Mouse (Mus musculus) layer of hippocampus, adult 8-10 months (tissue): ENCODE results near the gene Lrrc15. TPM values are rescaled to one million over a fixed set of nuclear protein-coding genes. Genes with fewer than 3 reads are reported as not detected.
A peak's percentile ranks its signal among the peaks of the same experiment; 100 is the strongest.

Experiments used
- DNase-seq, 2 experiments: peaks; one replicate each; pipeline ENCODE4 v3.0.0; 2022; ENCODE audit warnings: low spot score in 2 of 2
- total RNA-seq, 4 experiments: library from RNA; stranded (reverse); gene quantifications; 2 replicates each; pipeline ENCODE4 v1.2.4; 2022

Lrrc15 gene
- total RNA-seq, 4 experiments from 2014 or later: 0.08 to 0.11 TPM; not detected in 2

DNA sequence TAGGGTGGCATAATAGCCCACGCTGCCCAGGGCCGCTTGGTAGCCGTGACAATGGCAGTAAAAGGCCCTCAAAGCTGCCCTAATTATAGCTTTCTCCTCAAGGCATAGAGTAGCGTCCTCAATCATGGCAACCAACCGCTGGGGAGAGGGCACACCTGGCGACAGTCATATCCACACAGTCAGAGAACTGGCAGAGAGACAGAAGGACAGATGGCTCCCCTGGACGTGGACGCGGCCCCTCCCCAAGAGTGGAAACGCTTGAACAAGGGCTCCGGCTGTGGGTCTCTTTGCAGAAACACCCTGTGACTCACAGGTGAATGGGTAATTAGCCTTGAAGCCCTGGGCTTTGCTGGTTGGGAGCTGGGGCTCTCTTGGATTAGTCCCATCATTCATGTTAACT lies 4.7 kb downstream of the Lrrc15 start:
- DNase-seq: no peak

DNA sequence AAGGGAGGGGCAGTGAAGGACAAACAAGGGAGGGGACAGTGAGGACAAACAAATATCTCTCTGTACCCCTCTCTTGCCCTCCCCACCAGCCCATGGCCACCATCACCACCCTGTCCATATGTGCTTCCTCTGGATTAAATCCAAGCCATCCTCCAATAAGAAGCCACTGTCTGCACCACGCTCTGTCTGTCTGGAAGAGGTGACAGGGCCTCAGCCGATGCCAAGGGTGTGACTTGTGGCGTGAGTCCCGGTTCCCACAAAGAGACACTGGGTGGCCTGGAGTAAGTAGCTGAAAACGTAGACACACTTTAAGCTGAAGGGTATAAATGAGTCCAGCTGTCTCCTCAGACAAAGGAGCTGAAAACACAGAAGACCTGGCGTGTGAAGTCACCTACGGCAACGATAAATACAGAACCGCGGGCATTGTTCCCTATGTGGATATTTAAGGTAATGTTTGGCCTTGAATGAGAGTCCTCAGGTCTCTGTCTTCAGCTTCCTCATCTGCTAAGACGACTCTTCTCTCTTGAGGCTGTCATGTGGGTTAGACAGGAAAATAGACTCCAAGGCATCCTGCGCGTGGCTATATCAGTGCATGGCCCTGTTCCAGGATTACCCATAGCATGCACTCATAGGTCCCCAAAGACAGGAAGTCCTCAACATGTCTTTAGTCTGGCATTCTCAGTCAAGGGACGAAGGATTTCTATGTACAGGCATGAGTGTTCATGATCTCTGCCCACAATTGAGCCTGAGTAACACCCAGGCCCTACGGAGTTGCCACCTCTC lies 7.3 kb downstream of the Lrrc15 start:
- no peak for DNase-seq

DNA sequence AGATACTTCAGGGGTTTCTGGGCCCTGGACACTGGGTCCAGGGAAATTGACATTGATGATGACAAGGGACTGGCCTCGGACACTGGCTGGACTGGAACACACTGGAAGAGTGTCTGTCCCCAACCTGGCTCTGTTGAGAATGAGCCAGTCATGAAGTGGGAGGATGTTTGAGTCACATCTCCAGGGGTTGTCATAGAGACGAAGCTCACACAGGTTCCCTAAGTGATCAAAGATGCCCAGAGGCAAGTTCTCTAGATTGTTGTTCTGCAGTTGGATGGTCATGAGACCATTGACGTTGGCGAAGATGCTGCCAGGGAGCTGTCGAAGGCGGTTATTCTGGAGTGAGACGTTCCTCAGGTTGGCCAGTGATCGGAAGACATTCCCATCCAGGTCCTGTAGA lies 10.0 kb downstream of the Lrrc15 start:
- DNase-seq: no peak

DNA sequence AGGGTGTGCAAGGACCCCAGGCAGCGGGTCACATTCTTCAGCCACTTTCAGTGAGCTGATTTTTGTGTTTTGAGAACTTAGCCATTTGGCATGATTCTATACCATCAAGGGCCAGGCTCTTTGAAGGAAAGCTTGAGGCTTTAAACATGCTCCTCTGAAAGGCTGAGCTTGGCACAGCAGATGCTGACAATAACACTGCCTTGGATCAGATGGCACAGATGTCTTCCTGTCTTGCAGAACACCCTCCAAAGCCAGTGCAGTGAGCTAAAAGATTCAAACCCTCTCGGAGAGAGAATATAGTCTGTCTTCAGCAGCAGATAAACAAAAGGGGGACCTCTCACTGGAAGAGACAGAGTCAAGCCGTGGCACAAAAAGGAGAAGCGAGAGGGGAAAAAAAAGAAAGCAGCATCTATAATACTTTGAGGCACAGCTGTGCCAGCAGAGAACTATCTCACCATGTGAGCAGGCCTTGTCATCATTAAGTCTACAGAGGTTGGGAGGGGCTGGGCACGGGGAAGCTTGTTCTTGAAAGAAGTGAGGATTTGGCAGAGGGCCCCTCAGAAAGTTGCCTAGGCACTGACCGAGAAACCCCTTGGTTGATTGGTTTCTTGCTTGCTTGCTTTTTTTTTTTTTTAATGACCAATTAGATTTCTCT lies 11.0 kb downstream of the Lrrc15 start:
- DNase-seq: peak; percentile 9 to 17

DNA sequence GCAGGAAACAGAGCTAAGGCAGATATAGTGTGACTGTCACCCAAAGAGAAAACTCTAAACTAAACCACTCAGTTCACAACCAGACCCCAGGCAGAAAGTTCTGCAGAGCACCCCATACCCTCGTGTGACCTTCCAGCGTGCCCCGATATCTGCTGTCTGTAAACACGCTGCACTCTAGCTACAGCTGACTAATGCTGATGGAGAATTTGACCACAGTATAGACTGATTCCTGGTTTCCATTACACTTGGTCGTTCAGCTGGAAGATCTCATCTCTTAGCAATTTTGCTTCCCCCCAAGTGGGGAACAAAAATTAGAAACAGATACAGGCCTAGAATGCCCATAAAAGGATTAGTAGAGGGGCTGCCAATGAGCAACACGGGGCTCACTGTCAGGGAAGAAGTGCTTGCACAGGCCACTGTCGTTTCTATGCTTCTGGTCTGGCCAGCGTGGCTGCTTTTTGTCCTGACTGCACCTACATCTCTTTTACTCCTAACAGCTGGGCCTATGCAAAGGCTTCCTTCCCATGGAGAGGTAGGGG lies 11.8 kb downstream of the Lrrc15 start:
- DNase-seq: no peak

DNA sequence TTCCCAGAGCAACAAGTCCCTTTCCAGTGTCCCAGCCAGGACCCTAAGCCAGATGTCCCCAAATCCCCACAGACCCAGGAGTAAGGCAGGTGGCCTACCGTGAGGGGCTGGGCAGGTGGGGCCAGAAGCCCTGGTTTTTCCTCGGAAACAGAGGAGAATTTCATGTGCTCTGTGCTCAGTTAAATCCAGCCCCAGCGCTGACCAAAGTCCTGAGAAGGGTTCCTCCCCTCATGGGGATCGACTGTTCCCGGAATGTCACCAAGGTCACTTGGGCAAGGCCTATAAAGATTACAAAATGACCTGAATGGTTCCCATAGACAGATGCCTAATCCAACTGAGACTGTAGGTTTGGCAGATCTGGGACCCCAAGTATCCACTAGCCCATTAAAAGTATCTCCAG lies 15.7 kb downstream of the Lrrc15 start, which contains the start of gene Cpn2:
Gene Cpn2 (minus strand): TSS at position 141 of the 400 bp plus-strand sequence.
- no peak for DNase-seq

DNA sequence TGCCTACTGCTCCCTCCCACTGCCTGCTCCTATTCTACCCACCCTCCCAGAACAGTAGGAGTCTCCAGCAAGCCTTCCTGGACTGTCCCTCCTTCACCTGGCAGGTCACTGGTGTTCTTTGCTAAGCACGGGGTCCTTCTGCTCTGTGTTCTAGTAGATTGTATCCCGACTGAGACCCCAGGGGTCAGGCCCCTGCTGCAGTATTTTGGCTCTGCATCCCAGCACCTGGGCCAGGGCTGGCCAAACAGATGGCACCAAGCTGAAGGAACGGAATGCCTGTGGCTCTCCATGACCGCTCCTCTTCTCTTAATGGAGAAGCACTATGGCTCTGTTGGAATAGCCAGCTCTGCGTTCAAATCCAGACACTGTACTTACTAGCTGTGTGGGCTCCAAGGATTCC lies 16.5 kb downstream of the Lrrc15 start:
- no peak for DNase-seq

DNA sequence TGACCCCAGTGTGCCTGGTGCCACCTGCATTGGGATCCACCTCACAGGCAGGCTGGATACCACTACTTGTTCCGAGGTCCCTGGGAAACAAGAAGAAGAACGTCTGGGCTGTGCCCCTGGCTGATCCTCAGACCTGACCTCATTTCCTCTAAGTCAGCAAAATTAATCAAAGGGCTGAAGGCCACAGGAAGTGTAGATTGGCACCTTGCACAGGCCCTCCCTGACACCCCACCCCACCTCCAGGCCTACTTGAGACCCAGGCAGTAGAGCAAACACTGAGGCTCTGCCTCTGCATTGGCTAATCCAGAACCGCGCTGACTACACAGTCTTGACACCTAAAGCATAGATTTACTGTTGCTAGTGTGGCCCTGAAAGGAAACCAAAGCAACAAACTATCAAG lies 17.4 kb downstream of the Lrrc15 start:
- no peak for DNase-seq

DNA sequence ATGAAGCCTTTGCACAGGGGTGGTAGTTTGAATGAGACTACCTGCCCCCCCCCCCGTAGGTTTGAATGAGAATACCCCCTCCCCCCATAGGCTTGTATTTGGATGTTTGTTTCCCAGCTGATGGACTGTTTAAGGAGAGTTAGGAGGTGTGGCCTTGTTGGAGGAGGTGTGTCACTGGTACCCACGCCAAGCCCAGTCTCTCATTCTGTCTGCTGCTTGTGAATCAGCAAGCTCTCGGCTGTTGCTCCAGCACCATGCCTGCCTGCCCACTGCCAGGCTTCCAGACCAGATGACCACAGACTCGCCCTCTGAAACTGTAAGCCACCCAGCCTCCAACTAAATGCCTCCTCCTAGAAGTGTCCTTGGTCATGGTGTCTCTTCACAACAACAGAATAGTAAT lies 19.9 kb downstream of the Lrrc15 start:
- DNase-seq: no peak

DNA sequence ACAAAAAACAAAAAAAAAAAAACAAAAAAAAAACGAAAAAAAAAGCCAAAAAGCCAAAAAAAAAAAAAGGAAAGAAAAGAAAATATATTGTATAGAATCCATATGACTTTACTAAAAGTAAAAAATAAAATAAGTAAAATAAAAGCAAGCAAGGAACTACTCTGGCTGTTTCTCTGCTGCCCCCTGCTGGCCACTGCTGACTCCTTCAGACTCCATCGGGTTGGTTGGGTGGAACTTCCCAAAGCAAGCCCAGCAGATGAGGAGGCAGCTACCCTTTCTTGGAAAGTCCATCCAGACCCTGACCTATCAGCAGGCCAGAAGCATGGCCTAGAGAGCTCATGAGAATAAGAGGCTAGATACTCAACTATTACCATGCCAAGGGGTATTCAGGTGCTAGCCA lies 20.4 kb downstream of the Lrrc15 start:
- peak in 1 of 2 experiments; percentile 66 for DNase-seq

DNA sequence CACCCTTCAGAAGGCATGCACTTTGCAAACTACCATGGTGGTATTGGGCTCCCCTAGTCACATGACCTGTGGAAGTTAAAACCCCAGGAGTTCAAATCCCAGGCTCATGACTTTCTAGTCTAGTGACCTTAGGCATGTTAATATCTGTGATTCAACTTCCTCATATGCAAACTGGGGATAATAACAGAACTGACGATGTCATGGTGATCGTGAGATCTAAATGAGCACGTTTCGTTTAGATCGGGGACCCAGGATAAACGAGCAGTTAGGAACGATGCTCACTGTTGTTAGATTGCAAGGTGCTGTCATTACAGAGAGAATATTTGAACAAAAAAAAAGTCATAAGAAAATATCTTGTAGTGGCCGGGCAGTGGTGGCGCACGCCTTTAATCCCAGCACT lies 20.9 kb downstream of the Lrrc15 start:
- no peak for DNase-seq

DNA sequence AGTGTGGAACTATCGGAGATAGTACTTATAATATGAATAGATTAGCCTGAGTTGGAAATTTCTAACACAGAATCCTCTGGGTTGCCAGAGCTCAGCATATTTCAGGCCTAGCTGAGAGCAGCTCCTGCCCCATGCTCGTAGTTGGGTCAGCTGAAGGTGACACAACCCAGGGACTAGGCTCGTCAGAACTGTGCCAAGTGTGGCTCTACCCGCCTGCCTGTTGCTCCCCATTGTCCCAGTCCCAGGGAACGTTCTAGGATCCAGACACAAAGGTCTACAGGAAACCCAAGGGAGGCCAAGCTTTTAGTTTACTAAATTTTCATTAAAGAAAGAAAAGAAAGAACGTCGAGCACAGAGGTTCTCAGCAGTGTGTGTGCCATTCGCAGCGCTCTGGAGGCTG lies 21.7 kb downstream of the Lrrc15 start:
- DNase-seq: no peak

DNA sequence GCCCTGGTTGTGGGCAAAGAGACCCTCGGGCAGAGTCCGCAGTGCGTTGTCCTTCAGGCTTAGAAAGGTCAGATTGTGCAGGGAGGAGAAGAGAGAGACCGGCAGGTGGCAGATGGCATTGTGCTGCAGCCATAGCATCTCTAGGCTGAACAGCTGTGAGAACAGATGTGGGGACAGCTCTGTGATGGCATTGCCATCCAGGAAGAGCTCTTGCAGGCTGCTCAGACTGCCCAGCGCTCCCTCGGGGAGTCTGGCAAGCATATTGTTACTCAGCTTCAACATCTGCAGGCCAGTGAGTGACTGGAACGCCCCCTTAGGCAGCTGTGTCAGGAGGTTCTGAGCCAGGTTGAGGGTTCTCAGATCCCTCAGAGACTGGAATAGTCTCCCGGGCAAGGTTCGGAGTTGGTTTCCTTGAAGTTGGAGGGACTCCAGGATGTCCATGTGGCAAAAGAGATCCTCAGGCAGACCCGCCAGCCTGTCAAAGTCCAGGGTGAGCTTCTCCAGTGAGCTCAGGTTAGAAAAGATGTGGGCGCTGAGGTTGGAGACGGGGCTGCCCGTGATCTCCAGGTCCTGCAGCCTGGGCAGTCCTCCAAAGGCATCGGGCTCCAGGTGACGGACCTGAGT lies 22.9 kb downstream of the Lrrc15 start:
- no peak for DNase-seq

DNA sequence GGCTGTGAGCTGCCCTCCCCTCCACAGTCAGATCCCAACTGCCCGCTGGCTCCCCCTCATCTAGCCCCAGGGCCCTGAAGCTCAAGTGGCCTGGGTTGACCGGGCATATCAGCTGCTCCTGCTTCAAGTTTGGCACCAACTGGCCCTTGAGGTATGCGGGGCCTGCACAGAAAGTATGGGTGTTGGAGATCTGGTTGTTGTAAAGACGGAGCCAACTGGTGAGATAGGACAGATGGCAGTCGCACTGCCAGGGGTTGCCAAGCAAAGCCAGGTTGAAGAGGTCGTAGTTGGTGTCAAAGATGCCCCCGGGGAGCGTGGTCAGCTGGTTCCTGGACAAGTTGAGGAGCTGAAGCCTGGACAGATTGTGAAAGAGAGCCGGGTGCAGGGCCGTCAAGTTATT lies 23.6 kb downstream of the Lrrc15 start:
- DNase-seq: no peak

DNA sequence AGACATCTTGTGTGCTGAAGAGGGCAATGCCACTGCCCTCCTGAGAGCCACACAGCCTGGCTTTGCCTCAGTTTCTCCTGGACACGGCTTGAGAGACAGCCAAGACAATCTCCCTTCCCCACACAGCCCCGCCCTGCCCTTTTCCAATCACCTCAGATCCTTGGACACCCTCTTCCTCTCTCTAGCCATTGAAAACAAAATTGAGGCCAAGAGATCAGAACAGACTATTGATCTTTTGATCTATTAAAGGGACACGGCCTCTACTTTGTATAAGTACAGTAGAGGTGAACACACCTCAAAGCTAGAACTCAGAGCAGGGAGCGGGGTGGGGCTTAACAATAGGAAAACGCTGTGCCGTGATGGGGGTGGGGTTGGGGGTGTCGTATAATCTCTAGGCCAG lies 24.6 kb downstream of the Lrrc15 start:
- no peak for DNase-seq

DNA sequence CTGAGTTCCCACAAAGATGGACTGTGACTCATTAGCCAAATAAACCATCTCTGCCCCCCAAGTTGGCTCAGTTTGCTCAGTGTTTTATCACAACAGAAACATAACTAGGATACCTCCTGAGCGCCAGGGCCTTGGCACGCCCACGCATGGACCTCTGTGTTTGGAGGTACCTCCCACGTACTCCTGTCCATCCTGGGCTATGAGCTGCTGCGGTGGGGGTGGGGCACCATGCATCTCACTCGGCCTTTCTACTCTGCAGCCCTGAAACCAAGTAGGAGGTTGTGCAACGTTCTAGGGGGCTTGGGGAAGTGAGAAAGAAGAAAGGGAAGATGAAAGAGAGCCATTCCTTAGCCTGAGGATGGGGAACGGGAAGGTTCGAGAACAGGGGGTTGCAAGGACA lies 25.3 kb downstream of the Lrrc15 start:
- DNase-seq: no peak

DNA sequence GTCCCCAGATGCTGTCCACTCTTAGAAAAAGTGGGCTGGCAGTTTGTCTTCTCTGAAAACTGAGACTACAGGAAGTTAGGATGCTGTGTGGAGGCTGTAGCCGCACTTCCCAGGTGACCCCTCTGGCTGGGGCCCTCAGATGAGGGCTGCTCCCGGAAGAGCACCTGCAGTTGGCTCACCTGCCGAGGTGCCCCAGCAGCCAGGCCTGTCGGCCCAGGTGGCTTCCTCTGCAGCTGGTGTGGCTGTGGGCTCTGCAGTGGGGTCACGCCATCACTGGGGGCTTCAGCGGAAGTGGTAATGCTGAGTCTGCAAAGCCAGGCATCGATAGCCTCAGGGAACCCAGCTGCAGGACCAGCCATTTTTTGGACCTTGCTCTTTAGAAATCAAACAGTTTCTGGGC lies 28.0 kb downstream of the Lrrc15 start:
- no peak for DNase-seq

DNA sequence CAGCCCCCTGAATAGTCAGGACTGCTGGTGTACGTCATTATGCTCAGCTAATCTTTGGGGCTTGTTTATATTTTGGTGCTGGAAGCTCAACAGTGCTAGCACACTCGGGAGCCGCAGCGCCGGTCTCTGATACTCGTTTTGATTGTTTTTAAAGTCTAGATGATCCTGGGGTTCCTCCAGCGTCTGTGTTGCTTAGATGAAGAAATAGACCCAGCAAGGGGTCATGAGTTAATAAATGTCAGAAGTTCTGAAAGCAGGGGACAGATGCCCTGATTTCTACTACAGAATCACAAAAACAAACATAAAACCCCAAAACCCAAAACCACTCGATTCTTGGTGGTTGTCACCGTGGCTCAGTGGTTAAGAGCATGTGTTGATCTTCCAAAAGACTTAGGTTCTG lies 29.2 kb downstream of the Lrrc15 start:
- DNase-seq: no peak

DNA sequence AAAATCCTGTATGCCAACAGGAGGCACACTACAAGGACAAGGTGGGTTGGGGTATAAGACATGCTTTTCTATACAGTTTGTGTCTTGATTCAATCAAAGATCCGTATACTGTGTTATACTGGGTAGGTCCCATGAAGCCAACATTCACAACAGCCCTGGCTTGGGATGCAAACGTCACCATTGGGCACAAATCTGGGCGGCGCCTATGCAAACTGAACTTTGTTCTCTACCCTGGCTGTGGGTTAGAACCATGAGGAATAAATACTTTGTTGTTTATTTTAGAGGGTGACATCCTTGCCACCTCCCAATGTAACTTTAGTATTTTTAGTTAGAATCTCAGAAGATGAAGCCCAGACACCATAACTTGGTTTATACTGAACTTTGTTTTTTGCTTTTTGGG lies 29.7 kb downstream of the Lrrc15 start:
- no peak for DNase-seq

DNA sequence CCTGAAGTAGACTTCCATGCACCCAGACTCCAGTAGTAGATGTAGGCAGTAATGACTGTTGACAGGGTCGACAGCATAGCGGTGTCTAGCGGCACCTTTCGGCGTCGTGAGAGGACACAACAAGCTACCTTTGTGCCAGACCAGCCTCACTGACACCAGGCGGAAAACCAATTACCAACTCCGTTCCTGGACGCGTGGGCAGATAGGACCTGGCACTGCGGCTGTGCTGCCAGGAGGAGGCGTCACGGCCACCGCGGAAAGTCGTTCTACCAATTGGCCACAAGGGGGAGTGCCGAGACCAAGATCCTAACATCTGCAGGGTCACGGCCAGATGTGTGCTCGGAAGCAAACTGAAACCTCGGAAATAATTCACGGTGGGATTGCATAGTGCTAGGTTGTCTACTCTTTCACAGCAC lies 31.0 kb downstream of the Lrrc15 start:
- peak; percentile 53 to 79 for DNase-seq

DNA sequence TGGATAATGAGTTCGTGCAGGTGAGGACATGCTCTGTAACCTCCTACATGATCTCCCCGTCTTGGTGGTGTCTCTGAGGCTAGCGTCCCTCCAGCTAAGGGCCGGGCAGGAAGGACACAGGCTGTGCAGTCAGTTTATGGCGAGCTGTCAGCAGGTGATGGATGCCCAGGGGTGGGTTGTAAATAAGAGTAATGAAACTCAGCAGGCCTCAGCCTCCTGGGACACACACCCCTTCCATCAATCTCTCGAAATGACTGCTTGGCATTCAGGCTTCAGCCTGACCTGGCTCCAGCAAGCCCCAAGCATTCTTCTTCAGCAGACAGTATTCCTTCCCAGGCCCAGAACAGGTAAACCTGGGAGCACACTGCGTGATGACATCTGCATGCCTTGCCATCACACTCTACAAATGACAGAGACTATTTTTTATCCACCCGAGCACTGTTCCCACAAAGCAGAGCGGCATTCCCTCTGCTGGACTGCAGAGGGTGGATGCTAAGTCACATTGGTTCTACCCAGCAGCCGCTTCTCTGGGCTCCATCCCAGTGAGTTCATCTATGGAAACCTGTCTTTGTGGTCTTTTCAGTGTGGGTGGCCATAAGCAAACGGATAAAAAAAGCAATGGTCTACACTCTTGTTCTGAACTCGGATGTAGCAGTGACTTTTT lies 38.9 kb downstream of the Lrrc15 start:
- no peak for DNase-seq

DNA sequence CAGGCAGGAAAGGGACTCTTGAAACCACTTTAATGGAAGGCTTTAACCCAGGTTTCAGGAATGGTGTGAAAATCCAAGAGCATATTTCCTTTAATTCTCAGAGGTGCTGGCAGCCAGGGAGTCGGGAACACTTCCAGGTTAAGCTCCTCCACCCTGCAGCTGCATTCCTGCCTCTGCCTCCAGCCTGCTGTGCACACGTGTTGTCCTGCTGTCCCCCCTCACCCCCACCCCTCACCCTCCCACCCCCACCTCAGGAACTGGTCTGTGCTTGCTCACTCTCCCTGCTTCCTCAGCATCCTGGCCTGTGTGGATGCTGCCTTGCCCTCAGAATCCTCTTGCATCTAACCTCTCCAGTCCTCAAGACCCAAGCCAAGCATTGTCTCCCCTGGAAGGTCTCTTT lies 41.4 kb downstream of the Lrrc15 start:
- DNase-seq: no peak
